Mouse (Mus musculus) MEL (cell line): ENCODE data around the gene Mtf2. TPM values are rescaled to one million over a fixed set of nuclear protein-coding genes. Genes with fewer than 3 reads are reported as not detected.
A peak's percentile ranks its signal among the peaks of the same experiment; 100 is the strongest.

ENCODE experiments used
- DNase-seq: peaks from one replicate; pipeline ENCODE4 v3.0.0; 2011; ENCODE audit warnings: low read depth, low spot score
- H3K27ac ChIP-seq: 2 replicates; pipeline ENCODE4 v1.5.1; 2012; ENCODE audit warnings: low read depth, mild to moderate bottlenecking, control low read depth, low read length, moderate library complexity; ENCODE audit not compliant: control insufficient read depth
- H3K27me3 ChIP-seq, 2 experiments: fragments of 150-350 bp in 1 of 2; sonication (generic) in 1 of 2; 2 replicates each; pipeline ENCODE4 v1.6.1; 2012; ENCODE audit warnings: low read length in 2 of 2, mild to moderate bottlenecking in 2 of 2, improper control_type of control experiment in 1 of 2, moderate library complexity in 1 of 2; ENCODE audit not compliant: insufficient read depth in 2 of 2, control insufficient read depth in 1 of 2
- H3K36me3 ChIP-seq, 2 experiments: 2 replicates each; pipeline ENCODE4 v1.6.1; 2012 to 2014; ENCODE audit warnings: low read length in 2 of 2, improper control_type of control experiment in 1 of 2, inconsistent platforms in 1 of 2, mild to moderate bottlenecking in 1 of 2; ENCODE audit not compliant: insufficient read depth in 2 of 2, control insufficient read depth in 1 of 2
- H3K4me1 ChIP-seq, 2 experiments: fragments of 150-350 bp in 1 of 2; sonication (generic) in 1 of 2; 2 replicates each; pipeline ENCODE4 v1.6.1; 2012; ENCODE audit warnings: low read length in 2 of 2, improper control_type of control experiment in 1 of 2, mild to moderate bottlenecking in 1 of 2; ENCODE audit not compliant: insufficient read depth in 2 of 2, control insufficient read depth in 1 of 2
- H3K4me3 ChIP-seq, 2 experiments: fragments of 150-350 bp in 1 of 2; sonication (generic) in 1 of 2; 2 replicates each; pipeline ENCODE4 v1.5.1; 2012; ENCODE audit warnings: low read depth in 2 of 2, low read length in 2 of 2, mild to moderate bottlenecking in 2 of 2, moderate library complexity in 2 of 2, control low read depth in 1 of 2, improper control_type of control experiment in 1 of 2; ENCODE audit not compliant: control insufficient read depth in 1 of 2, insufficient read depth in 1 of 2
- H3K79me2 ChIP-seq: 2 replicates; pipeline ENCODE4 v1.6.1; 2012; ENCODE audit warnings: mild to moderate bottlenecking, low read length, moderate library complexity; ENCODE audit not compliant: control insufficient read depth, poor library complexity, insufficient read depth
- H3K9ac ChIP-seq: 2 replicates; pipeline ENCODE4 v1.6.1; 2012; ENCODE audit warnings: low read depth, mild to moderate bottlenecking, control low read depth, low read length, moderate library complexity; ENCODE audit not compliant: control insufficient read depth, poor library complexity, severe bottlenecking
- H3K9me3 ChIP-seq: fragments of 150-350 bp; sonication (generic); replicated peaks from 2 replicates; pipeline ENCODE4 v1.6.1; 2012; ENCODE audit warnings: mild to moderate bottlenecking, low read length, improper control_type of control experiment, moderate library complexity; ENCODE audit not compliant: insufficient read depth
- CHD1 ChIP-seq: IDR thresholded peaks from 2 replicates; pipeline ENCODE4 v1.6.1; 2012; ENCODE audit warnings: low read depth, mild to moderate bottlenecking, inconsistent platforms, low read length, improper control_type of control experiment
- CHD2 ChIP-seq: IDR thresholded peaks from 2 replicates; pipeline ENCODE4 v1.6.1; 2011; ENCODE audit warnings: low read length, improper control_type of control experiment
- CTCF ChIP-seq, 3 experiments: IDR thresholded peaks in 2 of 3; conservative IDR thresholded peaks in 1 of 3; 2 replicates each; pipeline ENCODE4 v1.5.1; 2011 to 2012; ENCODE audit warnings: low read length in 3 of 3, low read depth in 2 of 3, mild to moderate bottlenecking in 2 of 3, improper control_type of control experiment in 1 of 3, inconsistent platforms in 1 of 3, mixed read lengths in 1 of 3, moderate library complexity in 1 of 3; ENCODE audit not compliant: control insufficient read depth in 1 of 3, insufficient read depth in 1 of 3, poor library complexity in 1 of 3, severe bottlenecking in 1 of 3
- E2F4 ChIP-seq: IDR thresholded peaks from 2 replicates; pipeline ENCODE4 v1.6.1; 2011; ENCODE audit warnings: low read depth, low read length, improper control_type of control experiment, borderline replicate concordance
- ELF1 ChIP-seq: IDR thresholded peaks from 2 replicates; pipeline ENCODE4 v1.6.1; 2014; ENCODE audit warnings: low read depth, mild to moderate bottlenecking, inconsistent platforms, low read length, improper control_type of control experiment, moderate library complexity
- EP300 ChIP-seq, 2 experiments: IDR thresholded peaks; 2 replicates each; pipeline ENCODE4 v1.6.1; 2011; ENCODE audit warnings: improper control_type of control experiment in 2 of 2, low read length in 2 of 2, low read depth in 1 of 2, mild to moderate bottlenecking in 1 of 2
- GABPA ChIP-seq: IDR thresholded peaks from 2 replicates; pipeline ENCODE4 v1.6.1; 2012; ENCODE audit warnings: low read depth, mild to moderate bottlenecking, inconsistent platforms, low read length, improper control_type of control experiment, moderate library complexity
- GATA1 ChIP-seq: IDR thresholded peaks from 2 replicates; pipeline ENCODE4 v1.6.1; 2011; ENCODE audit warnings: low read depth, low read length, improper control_type of control experiment
- HCFC1 ChIP-seq: IDR thresholded peaks from 2 replicates; pipeline ENCODE4 v1.6.1; 2012; ENCODE audit warnings: low read depth, mild to moderate bottlenecking, inconsistent platforms, low read length, improper control_type of control experiment, moderate library complexity
- JUND ChIP-seq: IDR thresholded peaks from 2 replicates; pipeline ENCODE4 v1.6.1; 2011; ENCODE audit warnings: low read depth, mild to moderate bottlenecking, improper control_type of control experiment, low read length
- KAT2A ChIP-seq: conservative IDR thresholded peaks from 2 replicates; pipeline ENCODE4 v1.6.1; 2012; ENCODE audit warnings: low read depth, low read length, improper control_type of control experiment, inconsistent platforms
- MAFK ChIP-seq: IDR thresholded peaks from 2 replicates; pipeline ENCODE4 v1.6.1; 2011; ENCODE audit warnings: low read depth, mild to moderate bottlenecking, low read length, improper control_type of control experiment, borderline replicate concordance
- MAZ ChIP-seq: IDR thresholded peaks from 2 replicates; pipeline ENCODE4 v1.6.1; 2012; ENCODE audit warnings: low read depth, mild to moderate bottlenecking, inconsistent platforms, low read length, improper control_type of control experiment
- MXI1 ChIP-seq: IDR thresholded peaks from 2 replicates; pipeline ENCODE4 v1.6.1; 2011; ENCODE audit warnings: mild to moderate bottlenecking, low read depth, low read length, improper control_type of control experiment
- MYB ChIP-seq: IDR thresholded peaks from 2 replicates; pipeline ENCODE4 v1.6.1; 2011; ENCODE audit warnings: mild to moderate bottlenecking, low read depth, low read length, improper control_type of control experiment
- NRF1 ChIP-seq: IDR thresholded peaks from 2 replicates; pipeline ENCODE4 v1.6.1; 2014; ENCODE audit warnings: low read depth, mild to moderate bottlenecking, inconsistent platforms, low read length, improper control_type of control experiment, moderate library complexity; ENCODE audit not compliant: poor library complexity, insufficient read depth, severe bottlenecking
- POLR2AphosphoS5 ChIP-seq: IDR thresholded peaks from 2 replicates; pipeline ENCODE4 v1.6.1; 2012; ENCODE audit warnings: low read depth, borderline replicate concordance, mild to moderate bottlenecking, inconsistent platforms, low read length, moderate library complexity, mixed read lengths
- RAD21 ChIP-seq: IDR thresholded peaks from 2 replicates; pipeline ENCODE4 v1.6.1; 2011; ENCODE audit warnings: mild to moderate bottlenecking, low read depth, low read length, improper control_type of control experiment
- SMC3 ChIP-seq: IDR thresholded peaks from 2 replicates; pipeline ENCODE4 v1.6.1; 2011; ENCODE audit warnings: low read depth, low read length, improper control_type of control experiment
- TAL1 ChIP-seq: IDR thresholded peaks from 2 replicates; pipeline ENCODE4 v1.6.1; 2012; ENCODE audit warnings: mild to moderate bottlenecking, inconsistent platforms, low read length, moderate library complexity, mixed read lengths
- TBP ChIP-seq: IDR thresholded peaks from 2 replicates; pipeline ENCODE4 v1.8.0; 2011; ENCODE audit warnings: low read depth, low read length, improper control_type of control experiment
- TCF12 ChIP-seq: IDR thresholded peaks from 2 replicates; pipeline ENCODE4 v1.6.1; 2014; ENCODE audit warnings: low read depth, mild to moderate bottlenecking, inconsistent platforms, low read length, improper control_type of control experiment, moderate library complexity
- UBTF ChIP-seq: IDR thresholded peaks from 2 replicates; pipeline ENCODE4 v1.6.1; 2012; ENCODE audit warnings: low read depth, mild to moderate bottlenecking, inconsistent platforms, low read length, improper control_type of control experiment, moderate library complexity, borderline replicate concordance; ENCODE audit not compliant: insufficient read depth
- USF2 ChIP-seq, 2 experiments: IDR thresholded peaks; 2 replicates each; pipeline ENCODE4 v1.6.1; 2011 to 2012; ENCODE audit warnings: improper control_type of control experiment in 2 of 2, low read length in 2 of 2, borderline replicate concordance in 1 of 2, inconsistent platforms in 1 of 2, low read depth in 1 of 2, mild to moderate bottlenecking in 1 of 2; ENCODE audit not compliant: insufficient read depth in 1 of 2
- ZC3H11A ChIP-seq: IDR thresholded peaks from 2 replicates; pipeline ENCODE4 v1.6.1; 2012; ENCODE audit warnings: low read depth, mild to moderate bottlenecking, inconsistent platforms, low read length, improper control_type of control experiment
- ZKSCAN1 ChIP-seq: IDR thresholded peaks from 2 replicates; pipeline ENCODE4 v1.6.1; 2012; ENCODE audit warnings: low read depth, mild to moderate bottlenecking, inconsistent platforms, low read length, improper control_type of control experiment, moderate library complexity
- ZMIZ1 ChIP-seq: IDR thresholded peaks from 2 replicates; pipeline ENCODE4 v1.6.1; 2012; ENCODE audit warnings: low read depth, mild to moderate bottlenecking, inconsistent platforms, low read length, improper control_type of control experiment, moderate library complexity
- polyA plus RNA-seq, 2 experiments: library from polyadenylated mRNA; stranded (reverse) in 1 of 2; unstranded in 1 of 2; fragments of >175 nt in 1 of 2; fragments of >200 nt in 1 of 2; gene quantifications; 2 replicates each; pipeline versions ENCODE4 v1.2.1 to v1.2.4; 2012; ENCODE audit warnings: low replicate concordance in 2 of 2, low read depth in 1 of 2; ENCODE audit not compliant: insufficient read length in 2 of 2, insufficient read depth in 1 of 2, missing spikeins in 1 of 2
- total RNA-seq: library from RNA; depleted of rRNA; stranded (reverse); fragments of 300-350 nt; gene quantifications from 2 replicates; pipeline ENCODE4 v1.2.3, GENCODE M21; 2012

Mtf2 gene
- total and polyA plus RNA-seq, 3 experiments, result 69.9 to 263 (median 99.7) TPM

DNA sequence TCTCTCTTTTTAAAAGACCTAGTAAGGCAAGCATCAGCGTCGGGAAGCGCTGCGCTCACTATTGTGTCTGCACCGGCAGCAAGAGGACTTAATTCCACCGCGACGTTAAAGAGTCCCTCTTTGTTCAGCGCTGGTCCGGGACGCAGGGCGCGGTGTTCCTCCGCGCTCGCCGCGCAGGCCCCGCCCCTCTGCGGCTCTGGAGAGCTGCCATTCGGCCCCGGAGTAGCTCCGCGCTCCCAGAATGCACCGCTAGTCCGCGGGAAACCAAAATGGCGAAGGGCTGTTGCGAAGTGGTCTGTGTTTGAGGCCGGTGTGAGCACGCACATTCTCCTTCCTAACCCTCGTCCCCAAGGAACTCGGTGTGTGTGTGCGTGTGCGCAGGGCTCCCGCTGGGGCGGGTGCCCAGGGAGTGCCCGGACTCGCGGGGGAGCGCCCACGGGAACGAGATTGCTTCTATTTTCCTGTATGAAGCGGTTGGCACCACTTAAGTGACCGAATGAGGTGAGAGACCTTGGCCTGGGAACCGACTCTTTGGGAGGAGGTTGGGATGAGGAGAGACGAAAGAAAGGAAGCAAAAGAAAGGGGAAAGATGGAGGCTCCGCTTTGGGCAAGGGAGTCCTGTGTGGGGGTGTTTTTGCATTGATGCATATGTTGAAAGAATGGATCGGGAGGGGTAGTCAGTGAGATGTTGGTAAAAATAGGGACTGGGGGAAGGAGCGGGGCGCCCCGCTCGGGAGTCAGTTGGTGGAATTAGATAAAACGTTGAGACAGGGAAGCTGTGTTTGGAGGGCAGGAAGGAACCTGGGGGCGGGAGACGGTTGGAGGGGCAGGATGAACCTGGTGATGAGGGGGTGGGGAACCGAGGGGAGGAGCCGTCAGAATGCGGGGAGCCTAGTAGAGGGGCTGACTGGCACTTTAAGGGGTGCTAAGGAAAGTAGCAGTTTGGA is at the start of gene Mtf2 (continued):
- peak; percentile 86 for TF ChIP-seq HCFC1
- TF ChIP-seq CHD2, result no peak
- no peak for TF ChIP-seq ZC3H11A
- TF ChIP-seq UBTF, result no peak
- TF ChIP-seq TCF12, result peak; percentile 92
- TF ChIP-seq, all 39 proteins: peak for 23

DNA sequence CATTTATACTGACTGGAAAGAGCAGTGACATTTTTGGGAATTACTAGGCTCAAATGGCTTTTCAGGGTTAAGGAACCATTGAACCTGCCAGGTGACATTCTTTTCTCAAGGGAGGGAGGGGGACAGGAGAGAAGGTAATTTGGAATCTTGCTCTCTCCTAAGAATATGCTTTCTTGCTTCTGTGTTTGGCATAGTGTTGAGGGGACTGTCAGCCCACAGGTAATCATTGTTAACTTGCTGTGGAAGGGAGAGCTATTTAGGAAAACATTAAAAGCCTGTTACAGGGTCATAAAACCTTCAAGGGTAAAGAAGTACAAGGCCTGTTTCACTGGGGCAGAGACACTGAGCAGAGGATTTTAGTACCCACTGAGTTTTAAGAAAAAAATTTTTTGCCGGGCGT is 48.2 kb upstream of the Mtf2 start:
- Histone ChIP-seq H3K4me3 (no peak overlapping the region), H3K27me3 (no peaks in the 10 kb centered on the region), H3K27ac (no peak overlapping the region), H3K36me3 (peaks cover 0 to 9% of the 10 kb centered on the region in 2 experiments; a peak in 2 of 4 replicates), H3K4me1 (no peaks in the 10 kb centered on the region; a peak in 1 of 4 replicates), H3K79me2 (no peaks in the 10 kb centered on the region), H3K9me3 (no peaks in the 10 kb centered on the region), H3K9ac (no peak overlapping the region)
- no peak for DNase-seq
- no peak for TF ChIP-seq RAD21
- no peak for TF ChIP-seq CHD1
- TF ChIP-seq HCFC1, result no peak
- TF ChIP-seq SMC3, result no peak
- no peak for TF ChIP-seq JUND
- TF ChIP-seq MAZ, result no peak
- no peak for TF ChIP-seq TAL1
- no peak for TF ChIP-seq ZMIZ1
- no peak for TF ChIP-seq NRF1
- no peak for TF ChIP-seq GATA1
- no peak for TF ChIP-seq MXI1

DNA sequence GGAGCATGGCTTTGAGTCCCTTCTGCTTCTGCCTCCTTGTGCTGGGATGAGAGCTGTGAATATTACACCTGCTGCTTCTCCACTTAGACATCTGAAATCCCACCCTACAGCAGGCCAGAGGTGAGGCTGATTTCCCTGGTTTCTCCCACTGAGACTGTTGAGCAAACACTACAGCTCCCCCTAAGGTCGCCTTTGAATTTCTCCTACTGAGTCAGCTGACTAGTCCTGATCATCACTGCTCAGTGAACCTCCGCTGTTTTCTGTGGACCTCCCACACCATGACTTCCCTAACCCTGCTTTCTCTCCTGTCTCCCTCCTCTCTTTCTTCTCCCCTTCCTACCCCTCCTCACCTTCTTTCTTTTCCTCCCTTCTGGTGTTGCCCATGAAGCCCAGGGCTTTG is 46.1 kb upstream of the Mtf2 start:
- DNase-seq, result peak; percentile 36
- Histone ChIP-seq H3K36me3 (peaks cover 0 to 8% of the 10 kb centered on the region in 2 experiments; a peak in 2 of 4 replicates), H3K9ac (no peak overlapping the region)
- TF ChIP-seq HCFC1 (no peak), ZMIZ1 (no peak), USF2 (IDR thresholded peaks at IDR 0.05; ENCODE audit: borderline replicate concordance in 1 of 2, insufficient read depth in 1 of 2, low read depth in 1 of 2, low read length in 2 of 2) (no peak), TBP (no peak), E2F4 (no peak), MYB (no peak), MAFK (no peak), POLR2AphosphoS5 (no peak), SMC3 (peak; percentile 29; the same call in 1 of the 2 replicates), CHD1 (no peak), ELF1 (no peak), RAD21 (peak; percentile 7; the same call in 1 of the 2 replicates), ZKSCAN1 (no peak), KAT2A (no peak), GATA1 (no peak), GABPA (no peak), EP300 (IDR thresholded peaks at IDR 0.05; ENCODE audit: low read depth in 1 of 2, low read length in 2 of 2) (no peak), CTCF (IDR thresholded peaks at IDR 0.05 in 2 of 3, conservative IDR thresholded peaks at IDR 0.05 in 1 of 3; ENCODE audit: control insufficient read depth in 1 of 3, insufficient read depth in 1 of 3, low read depth in 2 of 3, low read length in 3 of 3, poor library complexity in 1 of 3, severe bottlenecking in 1 of 3) (peak in 1 of 3 experiments; percentile 44; a peak in 2 of 6 replicates)

More for the DNA sequence above, 46.1 kb upstream of the Mtf2 start:
- H3K79me2 ChIP-seq, result no peaks in the 10 kb centered on the region
- H3K27ac ChIP-seq, result no peak overlapping the region
- H3K4me3 ChIP-seq, result no peak overlapping the region
- H3K27me3 ChIP-seq, result no peaks in the 10 kb centered on the region
- no peaks in the 10 kb centered on the region; a peak in 1 of 4 replicates for H3K4me1 ChIP-seq
- no peaks in the 10 kb centered on the region for H3K9me3 ChIP-seq
